In the genomic region with DNA sequence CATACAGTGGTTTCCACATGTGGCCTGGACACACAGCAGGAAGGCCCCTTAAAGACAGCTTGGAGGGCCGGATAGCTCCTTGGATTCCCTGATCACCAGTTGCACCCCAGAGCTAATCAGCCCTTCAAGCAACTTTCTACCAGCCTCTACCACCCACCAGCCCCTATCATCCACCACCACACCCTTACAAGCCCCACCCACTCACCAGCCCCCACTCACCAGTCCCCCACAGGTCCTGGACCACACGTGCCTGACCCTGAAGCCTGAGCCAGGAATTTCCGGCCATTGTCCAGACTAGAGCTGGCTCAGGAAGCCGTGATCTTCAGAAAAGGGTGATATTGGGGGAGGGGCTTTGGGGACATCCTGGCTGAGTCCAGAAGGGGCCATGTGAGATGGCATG, we compare ENCODE assay signal across 10 mouse cellular contexts. TPM values are rescaled to one million over a fixed set of nuclear protein-coding genes. Genes with fewer than 3 reads are reported as not detected.
DNase-seq lines count a peak whose midpoint lies in the region; ATAC-seq and TF ChIP-seq lines count a peak whose summit lies in the region.
"Had no signal": no experiment of that assay in that cellular context is flagged by ENCODE, and none has a peak within 500 bp of the region (broad histone marks: within the 10 kb centered on the region; RNA-seq: fewer than 3 reads in every experiment).

No protein-coding gene starts in this region.

- H3K4me1 ChIP-seq in heart, embryonic 13.5 days: peaks cover 90% of the 10 kb centered on the region

- H3K36me3 ChIP-seq in heart, embryonic 13.5 days: no peaks in the 10 kb centered on the region

- intact Hi-C loops in left cerebral cortex, adult 2 months (cut with DNase I): no loop called here

- DNase-seq in left cerebral cortex, adult 2 months (ENCODE audit: extremely low spot score in 1 of 2, low spot score in 2 of 2): no peak
- DNase-seq in left cerebral cortex, adult 18-20 months (ENCODE audit: low spot score in 2 of 2): no peak
- DNase-seq in kidney, postnatal 36 days: peak; percentile 82 to 88
- DNase-seq in cerebellum, adult 8-10 months: no peak
- DNase-seq in thymus, postnatal 14 days: no peak

- peak overlapping the region; percentile 69; the same call in 1 of the 2 replicates for H3K27ac ChIP-seq in left cerebral cortex, adult 2 months
- peak overlapping the region; percentile 90 for H3K27ac ChIP-seq in heart, embryonic 13.5 days (replicated peaks)

- 0 out of 2 replicates have a peak overlapping the region, but pooled peaks have one; percentile 2 for H3K4me2 ChIP-seq in heart, embryonic 13.5 days

- ATAC-seq in heart, embryonic 13.5 days (ENCODE audit: extremely low read depth, insufficient number of reproducible peaks, low FRiP score, low TSS enrichment): peak; percentile 4; the same call in 1 of the 2 replicates
- peak; percentile 29; the same call in 1 of the 2 replicates for ATAC-seq in megakaryocyte progenitor cell, adult 5-6 weeks (replicated peaks; ENCODE audit: poor library complexity)
- ATAC-seq in megakaryocyte-erythroid progenitor cell, adult 5-6 weeks (replicated peaks; ENCODE audit: low FRiP score, low TSS enrichment, poor library complexity, severe bottlenecking): no peak

- H3K4me3 ChIP-seq in left cerebral cortex, adult 2 months: no peak overlapping the region
- no peak overlapping the region for H3K4me3 ChIP-seq in heart, embryonic 13.5 days

- no peaks in the 10 kb centered on the region for H3K27me3 ChIP-seq in heart, embryonic 13.5 days (replicated peaks)

- 43% methylated on average over 4 of the region's 4 CpGs for WGBS in heart, embryonic 13.5 days

- TF ChIP-seq CTCF in left cerebral cortex, adult 2 months (IDR thresholded peaks at IDR 0.05): no peak

- H3K9me3 ChIP-seq in heart, embryonic 13.5 days: no peaks in the 10 kb centered on the region

- H3K9ac ChIP-seq in heart, embryonic 13.5 days: 0 out of 2 replicates have a peak overlapping the region, but pooled peaks have one; percentile 15

RNA-seq across cellular contexts. Expression of gene Egfl7, which starts 3.9 kb away (rescaled TPM):
- 10 to 100 TPM; 62.4 to 67.4 TPM for total RNA-seq in left cerebral cortex, adult 2 months (2021)
- total RNA-seq in left cerebral cortex, adult 18-20 months (2021): 10 to 100 TPM; 65.1 to 72.0 TPM
- 170 and 185 TPM in 2 replicates for polyA plus RNA-seq in heart, embryonic 13.5 days (2015; fragmentation: Nextera tagmentation; extraction: Ambion mirVana)
- 29.9 and 58.3 TPM in 2 replicates for total RNA-seq in megakaryocyte progenitor cell, adult 5-6 weeks (2015)
- total RNA-seq in megakaryocyte progenitor cell, adult 5-6 weeks (2017): 24.6 and 24.9 TPM in 2 replicates
- 88.4 and 89.4 TPM in 2 replicates for total RNA-seq in megakaryocyte-erythroid progenitor cell, adult 5-6 weeks (2014; fragmentation: Nextera tagmentation)
- total RNA-seq in megakaryocyte-erythroid progenitor cell, adult 5-6 weeks (2017): 31.8 and 63.1 TPM in 2 replicates

RNA-seq across cellular contexts. Expression of gene Gm20532, which starts 10.6 kb away (rescaled TPM):
- not detected for total RNA-seq in left cerebral cortex, adult 2 months (2021)
- not detected for total RNA-seq in left cerebral cortex, adult 18-20 months (2021)
- not detected in 2 replicates for polyA plus RNA-seq in heart, embryonic 13.5 days (2015; fragmentation: Nextera tagmentation; extraction: Ambion mirVana)
- total RNA-seq in megakaryocyte progenitor cell, adult 5-6 weeks (2015): not detected in 2 replicates
- total RNA-seq in megakaryocyte progenitor cell, adult 5-6 weeks (2017): not detected in 2 replicates
- total RNA-seq in megakaryocyte-erythroid progenitor cell, adult 5-6 weeks (2014; fragmentation: Nextera tagmentation): not detected in 2 replicates
- total RNA-seq in megakaryocyte-erythroid progenitor cell, adult 5-6 weeks (2017): not detected in 2 replicates
- total RNA-seq: layer of hippocampus, adult 8-10 months had no signal
- polyA plus RNA-seq: neural tube, embryonic 14.5 days had no signal

RNA-seq across cellular contexts. Expression of gene Agpat2, which starts 28.4 kb away (rescaled TPM):
- 1 to 10 TPM; 1.3 to 1.8 TPM for total RNA-seq in left cerebral cortex, adult 2 months (2021)
- 1 to 10 TPM; 1.6 to 2.5 TPM for total RNA-seq in left cerebral cortex, adult 18-20 months (2021)
- polyA plus RNA-seq in heart, embryonic 13.5 days (2015; fragmentation: Nextera tagmentation; extraction: Ambion mirVana): 21.8 and 23.2 TPM in 2 replicates
- total RNA-seq in megakaryocyte progenitor cell, adult 5-6 weeks (2015): 47.8 and 50.3 TPM in 2 replicates
- total RNA-seq in megakaryocyte progenitor cell, adult 5-6 weeks (2017): 43.5 and 52.3 TPM in 2 replicates
- total RNA-seq in megakaryocyte-erythroid progenitor cell, adult 5-6 weeks (2014; fragmentation: Nextera tagmentation): 14.8 and 15.2 TPM in 2 replicates
- total RNA-seq in megakaryocyte-erythroid progenitor cell, adult 5-6 weeks (2017): 9.9 and 11.8 TPM in 2 replicates

RNA-seq across cellular contexts. Expression of gene Fam69b, which starts 52.4 kb away (rescaled TPM):
- 10 to 100 TPM; 72.4 to 78.9 TPM for total RNA-seq in left cerebral cortex, adult 2 months (2021)
- 10 to 100 TPM; 74.1 to 77.2 TPM for total RNA-seq in left cerebral cortex, adult 18-20 months (2021)
- polyA plus RNA-seq in heart, embryonic 13.5 days (2015; fragmentation: Nextera tagmentation; extraction: Ambion mirVana): 17.2 and 18.7 TPM in 2 replicates
- total RNA-seq in megakaryocyte progenitor cell, adult 5-6 weeks (2015): 2.8 and 4.8 TPM in 2 replicates
- total RNA-seq in megakaryocyte progenitor cell, adult 5-6 weeks (2017): 9.2 and 9.4 TPM in 2 replicates
- total RNA-seq in megakaryocyte-erythroid progenitor cell, adult 5-6 weeks (2014; fragmentation: Nextera tagmentation): 5.7 and 7.7 TPM in 2 replicates
- 6.8 and 8.0 TPM in 2 replicates for total RNA-seq in megakaryocyte-erythroid progenitor cell, adult 5-6 weeks (2017)

RNA-seq across cellular contexts. Expression of gene Notch1, which starts 59.4 kb away (rescaled TPM):
- total RNA-seq in left cerebral cortex, adult 2 months (2021): 10 to 100 TPM; 23.8 to 23.9 TPM
- 10 to 100 TPM; 17.8 to 19.1 TPM for total RNA-seq in left cerebral cortex, adult 18-20 months (2021)
- polyA plus RNA-seq in heart, embryonic 13.5 days (2015; fragmentation: Nextera tagmentation; extraction: Ambion mirVana): 11.4 and 12.1 TPM in 2 replicates
- 15.5 and 19.0 TPM in 2 replicates for total RNA-seq in megakaryocyte progenitor cell, adult 5-6 weeks (2015)
- total RNA-seq in megakaryocyte progenitor cell, adult 5-6 weeks (2017): 8.8 and 9.3 TPM in 2 replicates
- 2.6 and 3.1 TPM in 2 replicates for total RNA-seq in megakaryocyte-erythroid progenitor cell, adult 5-6 weeks (2014; fragmentation: Nextera tagmentation)
- 0.56 and 0.61 TPM in 2 replicates for total RNA-seq in megakaryocyte-erythroid progenitor cell, adult 5-6 weeks (2017)

Comparison
In these comparisons a context has a peak if more than half of its experiments do, and no peak if none do; other contexts are left out.
1. DNase-seq: peak in kidney, postnatal 36 days (2 of 2); none in left cerebral cortex, adult 2 months (0 of 2), left cerebral cortex, adult 18-20 months (0 of 2), cerebellum, adult 8-10 months (single experiment) and thymus, postnatal 14 days (single experiment).